Mouse (Mus musculus) B cell, adult 2 months (primary cell): Measurements from ENCODE around the gene Mark2.

Source experiments
- DNase-seq, 2 experiments: peaks; one replicate each; pipeline ENCODE4 v3.0.0; 2022

Gene Mark2

GRCm38 (mm10) chr19:7294098-7294876 is 47.4 kb downstream of the Mark2 start:
- peak; percentile 15 to 30 for DNase-seq

GRCm38 (mm10) chr19:7291958-7292709 is 49.5 kb downstream of the Mark2 start:
- no peak for DNase-seq

- no peak for DNase-seq
Measured at GRCm38 (mm10) chr19:7289767-7290166, 51.9 kb downstream of the Mark2 start.

GRCm38 (mm10) chr19:7288288-7288687 is 53.4 kb downstream of the Mark2 start:
- no peak for DNase-seq

- DNase-seq, result no peak
Measured at GRCm38 (mm10) chr19:7286563-7287315, 54.9 kb downstream of the Mark2 start.

DNA sequence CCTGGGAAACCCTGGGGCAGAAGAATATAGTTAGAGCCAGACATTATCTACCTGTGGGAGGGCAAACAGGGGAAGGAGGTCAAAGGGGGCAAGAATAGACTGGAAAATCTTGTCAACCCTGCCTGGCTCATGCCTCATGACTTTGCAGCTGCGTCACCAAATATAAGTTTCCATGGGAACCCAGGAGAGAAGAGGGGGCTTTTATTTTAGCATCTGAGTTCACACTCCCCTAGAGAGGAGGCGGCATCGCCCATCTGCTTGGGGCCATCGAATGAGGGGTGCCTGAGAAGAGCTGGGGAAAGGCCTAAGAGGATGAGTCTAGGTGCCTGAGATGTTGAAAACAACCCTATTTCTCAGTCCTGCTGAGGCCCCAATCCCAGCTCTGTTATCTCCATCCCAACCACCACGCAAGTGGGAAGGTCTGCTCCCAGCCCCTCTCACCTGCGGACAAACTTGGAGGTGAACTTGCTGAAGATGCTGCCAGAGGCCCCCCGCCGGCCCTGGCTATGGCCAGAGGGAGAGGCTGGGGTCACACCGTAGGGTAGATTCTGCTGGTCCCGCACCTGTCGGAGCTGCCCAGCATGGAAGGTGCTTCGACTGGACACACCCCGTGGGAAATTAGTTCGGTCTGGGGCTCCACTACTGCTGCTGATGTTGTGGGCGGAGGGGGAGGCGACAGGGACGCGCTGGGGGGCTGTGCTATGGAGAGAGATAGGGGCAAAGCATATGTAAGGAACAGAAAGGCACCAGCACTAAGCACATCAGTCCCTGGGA is 60.9 kb downstream of the Mark2 start:
- DNase-seq, result no peak

GRCm38 (mm10) chr19:7279114-7279513 is 62.5 kb downstream of the Mark2 start:
- peak; percentile 61 to 62 for DNase-seq

GRCm38 (mm10) chr19:7278200-7278906 is 63.3 kb downstream of the Mark2 start:
- DNase-seq, result no peak

DNA sequence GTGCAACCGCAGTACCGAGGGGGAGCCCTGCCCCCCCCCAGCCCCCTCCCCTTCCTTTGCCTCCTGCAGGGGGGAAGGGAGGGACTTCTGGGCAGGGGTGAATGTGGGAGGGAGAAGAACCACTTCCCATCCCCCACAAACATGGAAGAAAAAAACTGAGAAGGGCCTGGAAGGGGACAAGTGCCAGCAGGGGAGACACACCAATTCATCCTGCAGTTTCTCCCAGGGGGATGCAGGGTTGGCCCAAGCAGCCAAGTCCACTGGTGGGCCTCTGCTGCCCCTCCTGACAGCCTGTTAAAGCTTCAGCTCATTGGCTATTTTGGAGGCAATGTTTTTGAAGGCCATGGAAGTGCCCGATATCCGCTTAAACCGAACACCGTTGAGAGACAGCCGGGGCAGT is 64.9 kb downstream of the Mark2 start:
- no peak for DNase-seq

- no peak for DNase-seq
Measured at GRCm38 (mm10) chr19:7276053-7276659, 65.5 kb downstream of the Mark2 start.

- DNase-seq, result no peak
Measured at GRCm38 (mm10) chr19:7275131-7275789, 66.4 kb downstream of the Mark2 start.

DNA sequence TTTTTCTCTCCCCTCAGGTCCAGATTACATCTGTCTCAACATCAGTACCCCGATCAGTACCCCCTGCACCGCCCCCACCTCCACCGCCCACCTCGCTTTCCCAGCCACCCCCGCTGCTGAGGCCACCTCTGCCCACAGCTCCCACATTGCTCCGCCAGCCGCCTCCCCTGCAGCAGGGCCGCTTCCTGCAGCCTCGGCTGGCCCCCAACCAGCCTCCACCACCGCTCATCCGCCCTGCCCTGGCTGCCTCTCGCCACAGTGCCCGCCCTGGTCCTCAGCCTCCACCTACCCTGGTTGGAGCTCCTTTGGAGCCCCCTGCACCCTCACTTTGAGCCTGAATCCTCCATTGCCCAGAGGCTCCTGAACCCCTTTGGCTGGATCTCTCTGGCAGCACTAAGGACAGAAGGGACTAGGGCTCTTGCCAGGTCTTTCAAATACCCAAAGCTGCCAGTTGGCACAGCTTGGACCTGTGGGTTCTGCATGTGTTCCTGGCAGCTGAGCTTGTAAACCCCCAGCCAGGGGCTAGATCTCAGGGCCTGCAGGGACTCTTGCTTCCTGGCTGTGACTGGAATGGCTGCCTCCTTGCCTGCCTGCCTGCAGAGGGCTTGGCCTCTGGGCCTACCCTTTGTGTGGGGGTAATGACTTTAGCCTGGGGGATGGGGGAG is 67.2 kb downstream of the Mark2 start:
- DNase-seq, result no peak

- no peak for DNase-seq
Measured at GRCm38 (mm10) chr19:7273486-7273885, 68.2 kb downstream of the Mark2 start.

DNA sequence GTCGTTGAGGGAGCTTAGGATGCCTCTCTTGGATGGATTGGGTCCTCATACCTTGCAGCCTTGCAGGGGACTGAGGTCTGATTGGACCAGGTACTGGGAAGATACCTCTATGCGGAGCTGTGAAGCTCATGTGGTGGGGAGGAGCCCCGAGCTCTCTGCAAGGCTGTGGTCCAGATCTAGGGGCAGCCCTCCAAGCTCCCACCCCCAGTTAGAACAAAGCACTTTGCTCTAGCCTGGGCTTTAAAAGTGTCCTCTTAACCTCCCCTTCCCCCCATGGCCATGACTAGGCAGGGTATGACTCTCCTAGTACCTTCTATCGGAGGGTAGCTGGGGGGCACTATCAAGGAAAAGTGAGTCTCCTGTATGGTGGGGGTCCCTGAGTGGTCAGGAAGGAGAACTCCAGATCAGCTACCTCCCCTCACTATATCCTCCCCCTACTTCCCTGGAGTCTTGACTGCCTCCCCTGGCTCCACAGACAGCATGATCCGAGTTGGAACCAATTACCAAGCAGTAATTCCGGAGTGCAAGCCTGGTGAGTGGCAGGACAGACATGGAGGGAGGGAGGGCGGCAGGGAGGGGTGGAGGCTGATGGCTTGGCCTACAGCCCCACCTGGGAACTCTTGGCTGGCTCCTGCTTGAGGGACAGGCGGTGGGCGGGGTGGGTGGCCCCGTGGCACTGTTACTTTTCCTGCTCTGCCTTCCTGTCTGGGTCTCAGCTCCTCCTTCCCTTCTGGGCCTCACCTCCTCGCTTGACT is 72.2 kb downstream of the Mark2 start:
- peak in 1 of 2 experiments; percentile 16 for DNase-seq

DNA sequence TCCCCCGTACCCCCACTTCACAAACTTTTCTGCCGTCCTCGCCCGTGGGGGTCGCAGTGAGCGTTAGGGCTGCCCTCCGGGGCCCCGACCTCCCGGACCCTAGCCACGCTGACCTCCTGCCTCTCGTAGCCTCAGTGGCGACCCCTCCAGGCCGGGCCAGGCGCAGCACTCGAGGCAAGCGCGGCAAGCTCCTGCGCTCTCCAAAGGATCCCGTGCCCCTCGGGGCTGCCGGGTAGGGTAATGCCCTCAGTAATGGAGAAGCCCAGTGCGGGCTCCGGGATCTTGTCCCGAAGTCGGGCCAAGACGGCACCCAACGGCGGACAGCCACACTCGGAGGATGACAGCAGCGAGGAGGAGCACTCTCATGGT is 73.0 kb downstream of the Mark2 start:
- DNase-seq, result peak; percentile 89

DNA sequence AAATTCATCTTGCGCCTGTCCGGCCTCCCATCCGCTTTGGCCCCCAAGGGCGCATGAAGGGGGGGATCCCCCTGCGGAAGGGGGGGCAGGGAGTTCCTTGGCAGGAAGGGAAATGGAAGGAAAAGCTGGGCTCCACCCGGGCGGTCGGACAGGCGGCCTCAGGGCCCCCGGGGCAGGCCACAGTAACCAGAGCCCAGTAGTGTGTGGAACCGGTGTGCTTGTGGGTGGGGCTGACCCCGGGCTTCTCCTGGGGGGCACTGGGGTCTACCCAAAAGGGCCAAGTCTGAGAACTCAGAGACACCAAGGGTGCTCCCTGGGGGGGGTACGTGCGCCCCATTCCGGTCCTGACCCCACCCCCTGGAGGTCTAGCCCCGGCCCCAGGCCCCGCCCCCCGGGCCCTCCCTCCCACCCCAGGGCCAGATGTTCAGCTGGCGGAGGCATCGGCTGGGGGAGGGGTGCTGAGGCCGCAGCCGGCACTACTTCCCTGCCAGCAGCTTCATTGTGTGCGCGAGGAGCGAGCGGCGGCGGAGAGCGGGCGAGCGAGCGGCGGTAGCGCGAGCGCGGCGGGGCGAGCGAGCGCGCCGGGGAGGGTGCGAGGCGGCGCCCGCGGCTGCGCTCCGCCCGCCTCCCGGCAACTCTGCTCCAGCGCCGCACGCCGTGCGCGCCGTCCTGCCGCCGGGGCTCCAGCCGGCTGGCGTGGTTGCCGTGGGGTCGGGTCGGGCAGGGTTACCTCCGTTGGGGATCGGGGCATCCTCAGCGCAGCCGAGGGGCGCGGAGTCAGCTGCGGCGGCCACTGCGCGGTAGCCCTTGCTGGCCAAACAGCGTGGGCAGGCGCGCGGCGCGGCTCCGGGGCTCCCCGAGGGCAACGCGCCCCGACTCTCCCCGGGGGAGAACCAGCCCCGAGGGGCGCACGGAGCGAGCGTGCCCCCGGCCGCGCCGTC is 73.6 kb downstream of the Mark2 start:
- DNase-seq, result peak; percentile 81 to 83

DNA sequence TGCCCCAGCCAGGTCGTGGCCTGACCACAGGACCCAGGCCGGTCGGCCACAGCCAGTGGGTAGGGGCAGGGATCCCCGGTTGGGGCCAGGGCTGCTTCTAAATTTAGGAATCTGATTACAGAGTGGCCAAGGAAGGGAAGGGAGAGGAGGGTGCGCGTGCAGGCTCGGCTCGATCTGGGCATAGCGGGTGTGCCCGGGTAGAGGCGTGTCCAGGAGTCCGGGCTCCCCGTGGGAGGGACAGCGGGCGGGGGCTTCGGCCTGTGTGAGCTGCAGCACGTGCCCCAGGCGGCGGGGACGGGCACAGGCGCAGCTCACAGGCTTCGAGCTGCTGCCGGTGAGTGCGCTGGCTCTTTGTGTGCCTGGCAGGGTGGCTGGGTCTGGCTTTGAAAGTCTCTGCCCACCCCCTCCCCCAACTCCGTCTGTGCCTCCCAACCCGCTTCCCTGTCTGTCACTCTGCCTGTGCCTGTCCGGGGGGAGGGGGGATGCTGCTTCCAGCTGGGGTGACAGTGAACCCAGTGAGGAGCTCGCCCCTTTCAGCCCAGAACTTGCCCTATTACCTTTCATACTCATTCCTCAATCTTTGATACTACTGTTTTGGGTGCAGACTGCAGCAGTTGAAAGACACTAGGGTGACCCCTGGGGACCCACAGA is 74.4 kb downstream of the Mark2 start, which contains the start of gene Rcor2:
Rcor2 (plus strand) TSS at position 235 of the 651 bp plus-strand sequence.
- DNase-seq, result peak; percentile 30 to 44

- DNase-seq, result peak; percentile 11
Measured at GRCm38 (mm10) chr19:7266421-7266831, 75.2 kb downstream of the Mark2 start.
